Comparison of ENCODE assay signal across 8 mouse cellular contexts in the genomic region with DNA sequence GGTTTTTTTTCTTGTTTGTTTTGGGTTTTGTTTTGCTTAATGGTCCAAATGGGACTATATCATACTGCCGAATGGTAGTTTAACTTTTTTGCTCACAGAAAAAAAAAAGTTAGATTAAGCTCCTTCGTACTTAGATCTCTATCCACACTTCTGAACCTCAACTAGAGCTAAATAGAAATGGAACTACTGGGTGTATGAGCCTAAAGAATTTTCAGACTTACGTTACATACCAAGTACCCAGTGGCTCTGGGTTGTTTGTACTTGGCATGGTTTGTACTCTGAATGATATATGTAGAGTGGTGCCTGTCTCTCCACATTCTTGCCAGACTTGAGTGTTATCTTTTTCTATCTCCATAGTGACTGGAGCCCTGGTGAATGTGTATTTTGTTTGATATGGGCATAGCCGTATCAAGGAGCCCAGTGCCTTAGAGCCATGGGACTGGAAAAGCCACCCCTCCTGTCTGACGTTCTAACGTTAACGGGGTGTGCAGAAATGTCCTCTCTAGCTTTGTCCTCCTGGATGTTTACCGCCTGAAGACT. TPM values are rescaled to one million over a fixed set of nuclear protein-coding genes. Genes with fewer than 3 reads are reported as not detected.
A peak's percentile ranks its signal among the peaks of the same experiment; 100 is the strongest.
DNase-seq lines count a peak whose midpoint lies in the region; ATAC-seq and TF ChIP-seq lines count a peak whose summit lies in the region.

No protein-coding gene starts in this region.

- no peak overlapping the region; the same call in 1 of the 2 replicates for H3K27ac ChIP-seq in kidney, embryonic 14.5 days (ENCODE audit: low read depth, low read length)
- H3K27ac ChIP-seq in bone marrow macrophage, adult 2 months (ENCODE audit: insufficient read depth, low read depth, low read length): no peak overlapping the region
- H3K27ac ChIP-seq in hindbrain, embryonic 10.5 days: peak overlapping the region; percentile 89; the same call in 1 of the 2 replicates

- H3K4me2 ChIP-seq in kidney, embryonic 14.5 days (replicated peaks; ENCODE audit: low read depth, low read length): peak overlapping the region; percentile 68

- 72% methylated on average over 8 of the region's 8 CpGs for WGBS in kidney, embryonic 14.5 days
- WGBS in hindbrain, embryonic 10.5 days: 75% methylated on average over 8 of the region's 8 CpGs

- TF ChIP-seq POLR2A in bone marrow macrophage, adult 2 months (IDR thresholded peaks at IDR 0.05; ENCODE audit: borderline replicate concordance, low read depth, low read length): no peak

- ATAC-seq in kidney, embryonic 14.5 days (ENCODE audit: low FRiP score, low TSS enrichment): peak; percentile 15; the same call in 1 of the 2 replicates

- H3K4me1 ChIP-seq in kidney, embryonic 14.5 days (ENCODE audit: control insufficient read depth, insufficient read depth, low read length): 0 out of 2 replicates have a peak, but pooled peaks cover 6% of the 10 kb centered on the region
- peaks cover 7% of the 10 kb centered on the region for H3K4me1 ChIP-seq in bone marrow macrophage, adult 2 months (ENCODE audit: control insufficient read depth, insufficient read depth, low read length)
- peaks cover 11% of the 10 kb centered on the region; the same call in 1 of the 2 replicates for H3K4me1 ChIP-seq in hindbrain, embryonic 10.5 days (replicated peaks)

- H3K4me3 ChIP-seq in kidney, embryonic 14.5 days (ENCODE audit: low read length): peak overlapping the region; percentile 83
- peak overlapping the region; percentile 72 for H3K4me3 ChIP-seq in bone marrow macrophage, adult 2 months (ENCODE audit: insufficient read depth, low read length)
- H3K4me3 ChIP-seq in hindbrain, embryonic 10.5 days: peak overlapping the region; percentile 70

- 0 out of 2 replicates have a peak, but pooled peaks cover 5% of the 10 kb centered on the region for H3K9me3 ChIP-seq in kidney, embryonic 14.5 days (ENCODE audit: control insufficient read depth, low read length)
- H3K9me3 ChIP-seq in hindbrain, embryonic 10.5 days: peaks cover 7% of the 10 kb centered on the region; the same call in 1 of the 2 replicates

- no peak for TF ChIP-seq CTCF in bone marrow macrophage, adult 2 months (IDR thresholded peaks at IDR 0.05; ENCODE audit: low read depth, low read length)

- no peak overlapping the region for H3K9ac ChIP-seq in kidney, embryonic 14.5 days (ENCODE audit: low read depth, low read length)

- H3K36me3 ChIP-seq in kidney, embryonic 14.5 days (ENCODE audit: control insufficient read depth, insufficient read depth, low read length): no peaks in the 10 kb centered on the region
- H3K36me3 ChIP-seq in hindbrain, embryonic 10.5 days: peaks cover 4% of the 10 kb centered on the region; the same call in 1 of the 2 replicates

- no peak for DNase-seq in kidney, postnatal 25 days
- no peak for DNase-seq in hindbrain, embryonic 10.5 days (ENCODE audit: low spot score)
- peak; percentile 2 for DNase-seq in lung, postnatal 25 days (ENCODE audit: low spot score)
- DNase-seq in right cerebral cortex, postnatal 4 days: no peak
- no peak for DNase-seq in MN1 (ENCODE audit: low spot score)
- no peak for DNase-seq in spleen, adult 18-20 months

- H3K27me3 ChIP-seq in kidney, embryonic 14.5 days (ENCODE audit: control insufficient read depth, insufficient read depth, low read length): no peaks in the 10 kb centered on the region
- H3K27me3 ChIP-seq in hindbrain, embryonic 10.5 days (ENCODE audit: insufficient read depth, poor library complexity, severe bottlenecking): no peaks in the 10 kb centered on the region

RNA-seq across cellular contexts. Expression of gene Wdsub1, which starts 0.4 kb away (rescaled TPM):
- 31.7 and 37.5 TPM in 2 replicates for polyA plus RNA-seq in kidney, embryonic 14.5 days (2014; fragmentation: Nextera tagmentation; extraction: Ambion mirVana)
- 16.0 and 16.1 TPM in 2 replicates for polyA plus RNA-seq in bone marrow macrophage, adult 2 months (2012; ENCODE audit: insufficient read depth, insufficient read length, missing spikeins)
- 17.4 and 17.5 TPM in 2 replicates for polyA plus RNA-seq in hindbrain, embryonic 10.5 days (2016; fragmentation: Nextera tagmentation; extraction: Ambion mirVana)
